Mouse (Mus musculus) ovary, postnatal 36 days (tissue): Measurements from ENCODE around the gene Ralb.
A peak's percentile ranks its signal among the peaks of the same experiment; 100 is the strongest.

ENCODE experiments used
- DNase-seq: peaks from one replicate; pipeline ENCODE4 v3.0.0; 2022; ENCODE audit warnings: low spot score, mixed read lengths

Ralb gene

GRCm38 (mm10) chr1:119492505-119492904 lies 12.1 kb downstream of the Ralb start:
- no peak for DNase-seq

- DNase-seq = peak; percentile 76
These were observed 12.5 kb downstream of the Ralb start for GRCm38 (mm10) chr1:119492097-119492496.

GRCm38 (mm10) chr1:119490765-119491164 lies 13.8 kb downstream of the Ralb start:
- no peak for DNase-seq

GRCm38 (mm10) chr1:119487917-119488590 lies 16.5 kb downstream of the Ralb start:
- DNase-seq = no peak

- no peak for DNase-seq
These were observed 18.8 kb downstream of the Ralb start for GRCm38 (mm10) chr1:119485825-119486224.

- peak; percentile 38 for DNase-seq
These were observed 20.1 kb downstream of the Ralb start for GRCm38 (mm10) chr1:119484457-119484856.

- DNase-seq = no peak
These were observed 21.7 kb downstream of the Ralb start for GRCm38 (mm10) chr1:119482891-119483290.

- DNase-seq = no peak
These were observed 23.2 kb downstream of the Ralb start for GRCm38 (mm10) chr1:119481205-119481932.

GRCm38 (mm10) chr1:119480678-119481077 lies 23.9 kb downstream of the Ralb start:
- no peak for DNase-seq

- DNase-seq = no peak
These were observed 25.0 kb downstream of the Ralb start for GRCm38 (mm10) chr1:119479641-119480040.

GRCm38 (mm10) chr1:119476905-119477353 lies 27.7 kb downstream of the Ralb start:
- DNase-seq = no peak

GRCm38 (mm10) chr1:119474671-119475070 lies 29.9 kb downstream of the Ralb start:
- no peak for DNase-seq

- DNase-seq = peak; percentile 29
These were observed 31.9 kb downstream of the Ralb start for GRCm38 (mm10) chr1:119472648-119473047.

- DNase-seq = no peak
These were observed 32.7 kb downstream of the Ralb start for GRCm38 (mm10) chr1:119471793-119472396.

- DNase-seq = peak; percentile 35
These were observed 41.2 kb downstream of the Ralb start for GRCm38 (mm10) chr1:119463386-119463785.

- DNase-seq = no peak
These were observed 44.5 kb downstream of the Ralb start for GRCm38 (mm10) chr1:119460062-119460461.

GRCm38 (mm10) chr1:119457993-119458605 lies 46.5 kb downstream of the Ralb start:
- DNase-seq = peak; percentile 60

GRCm38 (mm10) chr1:119457528-119457855 lies 47.1 kb downstream of the Ralb start:
- DNase-seq = peak; percentile 64

GRCm38 (mm10) chr1:119456671-119457527 lies 47.7 kb downstream of the Ralb start:
- DNase-seq = no peak

- peak; percentile 66 for DNase-seq
These were observed 50.9 kb downstream of the Ralb start for GRCm38 (mm10) chr1:119453731-119454130.

GRCm38 (mm10) chr1:119451417-119451816 lies 53.2 kb downstream of the Ralb start:
- DNase-seq = no peak
